Mouse (Mus musculus) Muller cell, postnatal 12 days (primary cell): Measurements from ENCODE around the gene D630045J12Rik.

Experiments used
- DNase-seq: peaks from one replicate; pipeline ENCODE4 v3.0.0-alpha.2; 2015; ENCODE audit errors: inconsistent ontology term

The D630045J12Rik gene

GRCm38 (mm10) chr6:38139086-38139485 lies 114.7 kb downstream of the D630045J12Rik start:
- peak; percentile 24 for DNase-seq

GRCm38 (mm10) chr6:38134806-38135559 lies 118.8 kb downstream of the D630045J12Rik start:
- DNase-seq, result peak; percentile 80

GRCm38 (mm10) chr6:38131801-38132231 lies 122.0 kb downstream of the D630045J12Rik start:
- peak; percentile 72 for DNase-seq

- no peak for DNase-seq
These were observed 123.9 kb downstream of the D630045J12Rik start for GRCm38 (mm10) chr6:38129883-38130282.

GRCm38 (mm10) chr6:38128115-38128514 lies 125.7 kb downstream of the D630045J12Rik start:
- no peak for DNase-seq

- DNase-seq, result no peak
These were observed 128.3 kb downstream of the D630045J12Rik start for GRCm38 (mm10) chr6:38125462-38125861.

GRCm38 (mm10) chr6:38124882-38125281 lies 128.9 kb downstream of the D630045J12Rik start:
- no peak for DNase-seq

- DNase-seq, result no peak
These were observed 129.5 kb downstream of the D630045J12Rik start, which contains the start of gene Atp6v0a4 for GRCm38 (mm10) chr6:38124207-38124835. Gene Atp6v0a4, minus strand, starts transcription at chr6:38124586.

GRCm38 (mm10) chr6:38123471-38124206 lies 130.2 kb downstream of the D630045J12Rik start:
- DNase-seq, result no peak

GRCm38 (mm10) chr6:38122791-38123190 lies 131.0 kb downstream of the D630045J12Rik start:
- peak; percentile 32 for DNase-seq

GRCm38 (mm10) chr6:38121843-38122242 lies 132.0 kb downstream of the D630045J12Rik start:
- DNase-seq, result no peak

GRCm38 (mm10) chr6:38120681-38121371 lies 133.0 kb downstream of the D630045J12Rik start:
- no peak for DNase-seq

- DNase-seq, result no peak
These were observed 135.5 kb downstream of the D630045J12Rik start for GRCm38 (mm10) chr6:38118341-38118740.

GRCm38 (mm10) chr6:38116107-38116770 lies 137.6 kb downstream of the D630045J12Rik start:
- no peak for DNase-seq

GRCm38 (mm10) chr6:38110859-38111258 lies 142.9 kb downstream of the D630045J12Rik start:
- DNase-seq, result no peak

- no peak for DNase-seq
These were observed 143.9 kb downstream of the D630045J12Rik start for GRCm38 (mm10) chr6:38109871-38110270.

GRCm38 (mm10) chr6:38109160-38109795 lies 144.5 kb downstream of the D630045J12Rik start, which contains the start of gene Tmem213:
Gene Tmem213, plus strand, starts transcription at chr6:38109255.
- DNase-seq, result no peak

- DNase-seq, result no peak
These were observed 145.4 kb downstream of the D630045J12Rik start for GRCm38 (mm10) chr6:38108449-38108848.

GRCm38 (mm10) chr6:38105924-38106323 lies 147.9 kb downstream of the D630045J12Rik start:
- DNase-seq, result no peak

- no peak for DNase-seq
These were observed 150.0 kb downstream of the D630045J12Rik start for GRCm38 (mm10) chr6:38103775-38104174.
